Mouse (Mus musculus) hindbrain, embryonic 16.5 days (tissue): ENCODE results near the gene Rtn4. TPM values are rescaled to one million over a fixed set of nuclear protein-coding genes. Genes with fewer than 3 reads are reported as not detected.

ENCODE experiments used
- ATAC-seq: fragments of 200-750 bp; cut with Nextera tagmentation; 2 replicates; pipeline ENCODE4 v1.8.0; 2017; ENCODE audit warnings: moderate TSS enrichment, moderate library complexity
- H3K27ac ChIP-seq: fragments of 300-500 bp; sonication (generic); 2 replicates; pipeline ENCODE4 v1.5.1; 2014; ENCODE audit warnings: low read depth, mild to moderate bottlenecking, control low read depth, low read length, moderate library complexity
- H3K27me3 ChIP-seq: fragments of 300-500 bp; sonication (generic); replicated peaks from 2 replicates; pipeline ENCODE4 v1.6.1; 2014; ENCODE audit warnings: low read length; ENCODE audit not compliant: control insufficient read depth, insufficient read depth
- H3K36me3 ChIP-seq: fragments of 300-500 bp; sonication (generic); 2 replicates; pipeline ENCODE4 v1.6.1; 2014; ENCODE audit warnings: mild to moderate bottlenecking, low read length, moderate library complexity, mixed read lengths; ENCODE audit not compliant: control insufficient read depth, insufficient read depth
- H3K4me1 ChIP-seq: fragments of 300-500 bp; sonication (generic); 2 replicates; pipeline ENCODE4 v1.6.1; 2014; ENCODE audit warnings: low read depth, low read length; ENCODE audit not compliant: control insufficient read depth, insufficient read depth
- H3K4me2 ChIP-seq: fragments of 300-500 bp; sonication (generic); 2 replicates; pipeline ENCODE4 v1.6.1; 2014; ENCODE audit warnings: mild to moderate bottlenecking, low read length, control low read depth, moderate library complexity
- H3K4me3 ChIP-seq: fragments of 300-500 bp; sonication (generic); 2 replicates; pipeline ENCODE4 v1.5.1; 2014; ENCODE audit warnings: mild to moderate bottlenecking, low read length, control low read depth, moderate library complexity
- H3K9ac ChIP-seq: fragments of 300-500 bp; sonication (generic); 2 replicates; pipeline ENCODE4 v1.6.1; 2014; ENCODE audit warnings: low read depth, mild to moderate bottlenecking, control low read depth, low read length, moderate library complexity
- H3K9me3 ChIP-seq: fragments of 300-500 bp; sonication (generic); 2 replicates; pipeline ENCODE4 v1.6.1; 2014; ENCODE audit warnings: mild to moderate bottlenecking, low read length, moderate library complexity; ENCODE audit not compliant: control insufficient read depth
- WGBS: fragments of 180-500 bp; shearing (Covaris S2); extraction: QIAGEN DNeasy Blood & Tissue Kit; methylation state at CpG from one replicate; pipeline ENCODE4 v1.1.7; 2014; 5-methylcytosine and 5-hydroxymethylcytosine counted together
- polyA plus RNA-seq: library from polyadenylated mRNA; unstranded; fragments of >200 nt; fragmentation: Nextera tagmentation; extraction: Ambion mirVana; gene quantifications from 2 replicates; pipeline ENCODE4 v1.2.1, GENCODE M21; 2015

Gene Rtn4
- polyA plus RNA-seq, 1 experiment from 2014 or later = 139 TPM

DNA sequence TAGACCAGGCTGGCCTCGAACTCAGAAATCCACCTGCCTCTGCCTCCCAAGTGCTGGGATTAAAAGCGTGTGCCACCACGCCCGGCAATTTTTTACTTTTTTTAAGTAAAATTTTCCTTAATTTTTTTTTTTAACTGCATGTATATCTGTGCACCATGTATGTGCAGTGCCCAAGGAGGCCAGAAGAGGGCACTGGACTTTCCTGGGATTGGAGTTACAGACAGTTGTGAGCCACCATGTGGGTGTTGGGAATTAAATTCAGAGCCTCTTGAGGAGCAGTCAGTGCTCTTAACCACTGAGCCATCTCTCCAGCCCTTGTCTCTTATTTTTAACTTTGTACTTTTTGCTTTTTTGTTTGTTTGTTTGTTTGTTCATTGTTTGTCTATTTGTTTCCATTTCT lies 16.0 kb upstream of the Rtn4 start:
- Histone ChIP-seq H3K4me1 (no peaks in the 10 kb centered on the region), H3K4me3 (no peak overlapping the region), H3K9me3 (no peaks in the 10 kb centered on the region), H3K27me3 (no peaks in the 10 kb centered on the region), H3K27ac (no peak overlapping the region), H3K36me3 (no peaks in the 10 kb centered on the region), H3K9ac (no peak overlapping the region), H3K4me2 (no peak overlapping the region)
- 96% methylated on average over 4 of the region's 4 CpGs for WGBS
- no peak for ATAC-seq

GRCm38 (mm10) chr11:29679942-29680341 lies 12.8 kb upstream of the Rtn4 start:
- ATAC-seq = no peak
- Histone ChIP-seq H3K27me3 (no peaks in the 10 kb centered on the region), H3K9me3 (no peaks in the 10 kb centered on the region)

DNA sequence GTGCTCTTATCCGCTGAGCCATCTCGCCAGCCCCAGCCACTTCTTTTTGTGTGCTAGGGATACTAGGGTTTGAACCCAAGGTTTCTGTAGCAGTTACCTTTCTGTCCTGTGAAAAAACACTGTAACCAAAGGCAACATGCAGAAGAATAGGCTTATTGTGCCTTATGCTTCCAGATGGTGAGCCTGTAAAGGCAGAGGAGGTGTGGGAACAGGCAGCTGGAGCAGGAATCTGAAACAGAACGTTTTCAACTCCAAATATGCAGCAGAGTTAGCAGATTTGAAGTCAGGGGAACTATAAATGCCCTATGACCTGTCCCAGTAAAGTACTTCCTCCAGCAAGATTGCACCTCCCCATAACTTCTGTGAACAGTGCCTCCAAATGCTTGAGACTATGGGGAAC lies 12.0 kb upstream of the Rtn4 start:
- WGBS = 75% methylated on average over 3 of the region's 3 CpGs
- no peak overlapping the region for H3K9ac ChIP-seq
- H3K4me1 ChIP-seq = no peaks in the 10 kb centered on the region
- no peak overlapping the region for H3K27ac ChIP-seq
- ATAC-seq = no peak
- no peak overlapping the region for H3K4me3 ChIP-seq
- no peaks in the 10 kb centered on the region for H3K27me3 ChIP-seq
- H3K36me3 ChIP-seq = no peaks in the 10 kb centered on the region
- H3K9me3 ChIP-seq = no peaks in the 10 kb centered on the region
- no peak overlapping the region for H3K4me2 ChIP-seq

More at GRCm38 (mm10) chr11:29679942-29680341, 12.8 kb upstream of the Rtn4 start:
- 83% methylated on average over 3 of the region's 3 CpGs for WGBS
- Histone ChIP-seq H3K4me2 (no peak overlapping the region), H3K36me3 (no peaks in the 10 kb centered on the region), H3K4me3 (no peak overlapping the region), H3K9ac (no peak overlapping the region), H3K27ac (no peak overlapping the region), H3K4me1 (no peaks in the 10 kb centered on the region)

DNA sequence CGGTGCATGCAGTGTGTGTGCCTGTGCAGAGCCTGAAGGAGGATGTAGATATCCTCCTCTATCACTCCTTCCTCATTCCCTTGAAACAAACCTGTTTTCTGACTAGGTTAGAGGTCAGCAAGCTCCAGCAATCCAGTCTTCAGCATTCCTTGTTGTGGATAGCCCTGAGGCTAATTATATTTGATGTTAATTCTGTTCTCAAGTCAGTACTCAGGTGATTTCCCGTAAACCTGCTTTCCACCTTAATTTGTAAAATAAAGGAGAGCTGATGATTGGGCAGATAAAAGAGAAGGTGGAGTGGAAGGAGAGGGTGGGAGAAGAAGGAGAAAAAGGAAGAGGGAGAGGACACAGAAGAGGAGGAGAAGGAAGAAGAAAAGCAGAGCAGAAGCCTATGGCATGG lies 8.5 kb upstream of the Rtn4 start:
- Histone ChIP-seq H3K27me3 (no peaks in the 10 kb centered on the region), H3K27ac (no peak overlapping the region), H3K9me3 (no peaks in the 10 kb centered on the region), H3K36me3 (no peaks in the 10 kb centered on the region), H3K4me2 (no peak overlapping the region), H3K9ac (no peak overlapping the region), H3K4me1 (no peaks in the 10 kb centered on the region), H3K4me3 (no peak overlapping the region)
- ATAC-seq = no peak
- 87% methylated on average over 2 of the region's 2 CpGs for WGBS

- Histone ChIP-seq H3K4me1 (no peaks in the 10 kb centered on the region), H3K27me3 (no peaks in the 10 kb centered on the region), H3K9me3 (no peaks in the 10 kb centered on the region), H3K27ac (no peak overlapping the region), H3K36me3 (no peaks in the 10 kb centered on the region), H3K9ac (no peak overlapping the region), H3K4me3 (no peak overlapping the region), H3K4me2 (no peak overlapping the region)
- 83% methylated on average over 2 of the region's 2 CpGs for WGBS
- no peak for ATAC-seq
Observed at GRCm38 (mm10) chr11:29686176-29686575, 6.6 kb upstream of the Rtn4 start.

GRCm38 (mm10) chr11:29691556-29691955 lies 1.2 kb upstream of the Rtn4 start:
- H3K4me3 ChIP-seq = no peak overlapping the region
- no peaks in the 10 kb centered on the region for H3K9me3 ChIP-seq
- H3K4me2 ChIP-seq = no peak overlapping the region
- H3K9ac ChIP-seq = no peak overlapping the region
- H3K4me1 ChIP-seq = peaks cover 7% of the 10 kb centered on the region
- no peaks in the 10 kb centered on the region for H3K27me3 ChIP-seq
- ATAC-seq = no peak
- H3K36me3 ChIP-seq = no peaks in the 10 kb centered on the region
- no peak overlapping the region for H3K27ac ChIP-seq
- 82% methylated on average over 1 of the region's 1 CpGs for WGBS

- no peaks in the 10 kb centered on the region for H3K36me3 ChIP-seq
- no peak for ATAC-seq
- peak overlapping the region; percentile 25; the same call in 1 of the 2 replicates for H3K27ac ChIP-seq
- H3K27me3 ChIP-seq = no peaks in the 10 kb centered on the region
- 27% methylated on average over 12 of the region's 12 CpGs for WGBS
- H3K4me1 ChIP-seq = peaks cover 12% of the 10 kb centered on the region
- H3K9me3 ChIP-seq = no peaks in the 10 kb centered on the region
- H3K4me3 ChIP-seq = peak overlapping the region; percentile 98
- no peak overlapping the region for H3K9ac ChIP-seq
- H3K4me2 ChIP-seq = peak overlapping the region; percentile 42
Observed at GRCm38 (mm10) chr11:29692111-29692682, 550 bp upstream of the Rtn4 start.

DNA sequence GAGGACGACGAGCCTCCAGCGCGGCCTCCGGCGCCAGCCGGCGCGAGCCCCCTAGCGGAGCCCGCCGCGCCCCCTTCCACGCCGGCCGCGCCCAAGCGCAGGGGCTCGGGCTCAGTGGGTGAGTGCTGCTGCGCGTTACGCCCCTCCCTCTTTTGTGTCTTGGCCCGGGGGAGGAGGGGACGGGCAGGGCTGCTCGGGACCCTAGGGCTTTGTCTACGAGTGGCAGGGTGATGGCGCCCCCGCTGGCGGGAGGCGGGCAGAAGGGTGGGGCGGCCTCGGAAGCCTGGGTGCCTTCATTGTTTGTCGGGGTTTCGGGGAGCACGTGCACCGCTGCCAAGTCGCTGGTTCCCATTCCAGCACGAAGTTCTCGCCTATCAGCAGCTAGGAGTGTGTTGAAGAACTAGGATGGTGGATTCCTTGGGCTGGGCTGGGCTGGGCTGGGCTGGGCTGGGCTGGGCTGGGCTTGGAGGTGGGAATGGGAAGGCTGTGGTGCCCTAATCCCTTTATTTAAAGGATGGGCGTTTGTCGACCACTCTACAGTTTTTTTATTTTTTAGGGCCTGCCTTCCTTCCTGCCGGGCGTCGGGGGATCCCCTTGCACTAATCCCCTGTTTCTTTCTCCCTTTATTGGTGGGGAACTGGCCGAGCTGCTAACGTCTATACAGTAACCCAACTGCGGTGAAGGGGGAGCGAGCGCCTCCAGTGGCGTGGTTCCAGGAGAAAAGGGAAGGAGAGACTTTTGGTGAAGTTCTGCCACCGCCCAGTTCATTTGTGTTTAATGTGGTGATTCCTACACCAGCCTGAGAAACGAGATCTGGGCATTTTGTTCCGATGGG lies 1.0 kb downstream of the Rtn4 start:
- WGBS = under 1% methylated on average over 47 of the region's 53 CpGs
- no peaks in the 10 kb centered on the region for H3K9me3 ChIP-seq
- peak; percentile 81 for ATAC-seq
- peak overlapping the region; percentile 99 for H3K27ac ChIP-seq
- H3K4me2 ChIP-seq = peak overlapping the region; percentile 70
- H3K9ac ChIP-seq = peak overlapping the region; percentile 100
- peaks cover 15% of the 10 kb centered on the region for H3K4me1 ChIP-seq
- H3K36me3 ChIP-seq = no peaks in the 10 kb centered on the region
- H3K27me3 ChIP-seq = no peaks in the 10 kb centered on the region
- peak overlapping the region; percentile 98 for H3K4me3 ChIP-seq

- no peak overlapping the region for H3K27ac ChIP-seq
- no peak overlapping the region for H3K9ac ChIP-seq
- no peaks in the 10 kb centered on the region for H3K9me3 ChIP-seq
- H3K27me3 ChIP-seq = no peaks in the 10 kb centered on the region
- no peak for ATAC-seq
- H3K4me1 ChIP-seq = peaks cover 15% of the 10 kb centered on the region
- no peaks in the 10 kb centered on the region for H3K36me3 ChIP-seq
- no peak overlapping the region; the same call in 1 of the 2 replicates for H3K4me2 ChIP-seq
- no peak overlapping the region; the same call in 1 of the 2 replicates for H3K4me3 ChIP-seq
Observed at GRCm38 (mm10) chr11:29694754-29695153, 2.0 kb downstream of the Rtn4 start.
